Mouse (Mus musculus): ENCODE data around the gene Ldlrad3.

DNA sequence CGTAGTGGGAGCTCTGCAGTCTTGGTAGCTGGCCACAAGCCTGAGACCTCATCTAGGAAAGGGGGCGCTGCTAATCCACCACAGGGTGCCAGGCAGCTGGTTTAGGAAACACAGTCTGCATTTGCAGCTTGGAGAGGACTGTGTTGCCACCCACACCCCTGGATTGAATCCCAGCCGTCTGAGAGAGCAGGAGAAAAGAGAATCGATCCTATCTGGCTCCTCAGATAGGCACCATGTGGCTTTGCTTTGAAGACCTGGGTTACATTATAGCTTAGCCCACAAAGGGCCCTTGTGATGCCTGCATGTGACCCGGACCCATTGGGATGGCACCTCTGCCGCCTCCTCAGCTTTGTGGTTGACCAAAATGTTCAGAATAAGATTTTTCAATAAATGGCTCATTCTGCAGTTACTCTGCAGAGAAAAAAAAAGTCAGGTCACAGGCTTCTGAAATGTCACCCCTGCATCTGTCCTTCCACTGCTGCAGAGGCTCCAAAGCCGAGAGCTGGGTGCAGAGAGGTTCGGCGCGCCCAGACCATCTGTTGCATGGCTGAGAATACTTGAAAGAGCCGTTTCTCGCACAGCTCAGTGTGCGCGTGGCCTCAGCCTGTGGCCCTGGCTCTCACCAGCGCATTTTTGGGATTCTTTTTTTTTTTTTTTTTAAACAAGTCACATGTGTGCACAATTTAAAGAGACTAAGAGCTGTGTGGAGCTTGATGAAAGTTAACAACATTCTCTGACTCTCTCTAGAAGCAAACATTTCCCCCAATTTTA lies 202.9 kb downstream of the Ldlrad3 start:
- no peak for TF ChIP-seq POLR2A (IDR thresholded peaks at IDR 0.05; ENCODE audit: borderline replicate concordance, control insufficient read depth, low read depth, low read length)
- TF ChIP-seq CTCF (IDR thresholded peaks at IDR 0.05; ENCODE audit: control insufficient read depth, insufficient read depth, low read length) = no peak

All from bone marrow, adult 2 months (tissue).